Mouse (Mus musculus) cortical plate, adult 2 months (tissue): ENCODE results near the gene Kdm5b.

ENCODE experiments used
- CTCF ChIP-seq: fragments of 200-500 bp; IDR thresholded peaks from 2 replicates; pipeline ENCODE4 v1.5.1; 2011; ENCODE audit warnings: mild to moderate bottlenecking, control low read depth, low read length; ENCODE audit not compliant: insufficient read depth; ENCODE audit errors: extremely low read depth
- POLR2A ChIP-seq: fragments of 200-500 bp; IDR thresholded peaks from 2 replicates; pipeline ENCODE4 v1.6.1; 2011; ENCODE audit warnings: mild to moderate bottlenecking, low read length, control low read depth; ENCODE audit not compliant: insufficient read depth; ENCODE audit errors: extremely low read depth

DNA sequence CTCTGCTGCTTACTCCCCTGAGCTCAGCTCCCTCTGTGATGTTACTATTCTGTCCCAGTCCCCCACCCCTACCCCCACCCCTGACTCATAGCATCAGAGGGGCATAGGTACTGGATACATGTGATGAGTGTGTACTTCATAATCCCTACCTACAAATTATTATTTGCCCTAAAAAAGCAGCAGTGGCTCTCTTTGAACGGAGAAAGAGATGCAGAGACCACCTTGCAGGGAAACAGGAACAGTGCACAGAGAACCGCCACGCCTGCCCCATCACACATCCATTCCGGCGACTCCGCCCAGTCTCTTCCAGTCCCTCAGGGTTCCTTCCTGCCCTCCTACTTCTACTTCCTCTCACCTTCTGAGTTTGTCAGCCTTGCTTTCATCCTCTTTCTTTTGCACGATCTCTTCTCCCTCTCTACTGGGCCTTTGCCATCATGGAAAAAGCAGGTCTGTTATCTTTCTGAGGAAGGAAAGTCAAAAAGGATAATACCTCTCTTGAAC, 10.3 kb upstream of the Kdm5b start, which contains the start of gene Mgat4e:
- TF ChIP-seq CTCF (no peak), POLR2A (no peak)
